Mouse (Mus musculus) neutrophil, adult 65 days (primary cell): ENCODE data around the gene E2f1. TPM values are rescaled to one million over a fixed set of nuclear protein-coding genes. Genes with fewer than 3 reads are reported as not detected.

Experiments
- total RNA-seq: library from RNA; stranded (reverse); gene quantifications from 2 replicates; pipeline ENCODE4 v1.2.4, GENCODE M21; 2023

The E2f1 gene
- total RNA-seq = 14.2 and 18.8 TPM in 2 replicates

GRCm38 (mm10) chr2:154569836-154570286 is at the start of gene E2f1:
Gene E2f1 (minus strand): TSS chr2:154569892.

GRCm38 (mm10) chr2:154613118-154614115 is 43.7 kb upstream of the E2f1 start, which contains the start of the genes Zfp341 and 4930519P11Rik:
Gene Zfp341 (plus strand): TSS chr2:154613297.
Gene 4930519P11Rik (minus strand): TSS chr2:154613437.

GRCm38 (mm10) chr2:154603638-154604153 is 34.0 kb upstream of the E2f1 start, which contains the start of gene Pxmp4:
Gene Pxmp4 (minus strand): TSS chr2:154603708.

GRCm38 (mm10) chr2:154558264-154559039 is 11.2 kb downstream of the E2f1 start, which contains the start of gene Necab3:
Gene Necab3 (minus strand): TSS chr2:154558890.

GRCm38 (mm10) chr2:154551476-154551875 is 18.2 kb downstream of the E2f1 start, which contains the start of gene Actl10:
Gene Actl10 (plus strand): TSS chr2:154551776.

GRCm38 (mm10) chr2:154546711-154547110 is 23.0 kb downstream of the E2f1 start, which contains the start of gene 1700003F12Rik:
Gene 1700003F12Rik (plus strand): TSS chr2:154547085.

Other genes with a start within 250 kb of the E2f1 start
- 6.5 and 7.6 TPM in 2 replicates for gene Cdk5rap1, start 196.9 kb downstream of the E2f1 start, total RNA-seq
- 0.98 and 1.4 TPM in 2 replicates for gene Snta1, start 161.8 kb downstream of the E2f1 start, total RNA-seq
- 18.3 and 30.7 TPM in 2 replicates for gene Cbfa2t2, start 133.4 kb downstream of the E2f1 start, total RNA-seq
- 0.76 TPM in 1 of 2 replicates, not detected in the other for gene 1700003F12Rik, start 22.8 kb downstream of the E2f1 start, total RNA-seq
- gene Actl10, start 18.1 kb downstream of the E2f1 start, total RNA-seq = 0.32 TPM in 1 of 2 replicates, not detected in the other
- 1.1 and 2.1 TPM in 2 replicates for gene Necab3, start 11.0 kb downstream of the E2f1 start, total RNA-seq
- 13.9 and 14.9 TPM in 2 replicates for gene Pxmp4, start 33.8 kb upstream of the E2f1 start, total RNA-seq
- gene Zfp341, start 43.4 kb upstream of the E2f1 start, total RNA-seq = 2.7 and 3.6 TPM in 2 replicates
- 0.91 TPM in 1 of 2 replicates, not detected in the other for gene 4930519P11Rik, start 43.5 kb upstream of the E2f1 start, total RNA-seq
- gene Chmp4b, start 81.8 kb upstream of the E2f1 start, total RNA-seq = 203 and 242 TPM in 2 replicates
- not detected in 2 replicates for gene Gm14214, start 200.1 kb upstream of the E2f1 start, total RNA-seq
- gene Raly, start 221.2 kb upstream of the E2f1 start, total RNA-seq = 161 and 165 TPM in 2 replicates
- not detected in 2 replicates for gene a, start 221.5 kb upstream of the E2f1 start, total RNA-seq